Mouse (Mus musculus): ENCODE measurements around the gene B230307C23Rik. TPM values are rescaled to one million over a fixed set of nuclear protein-coding genes. Genes with fewer than 3 reads are reported as not detected.
"Not testable (repeated sequence)": the region's sequence is repeated elsewhere in the genome, so short reads cannot be mapped to it uniquely, and the experiment has no call there.

B230307C23Rik gene
- 10 to 100 TPM in 1 of 2 experiments, 1 to 10 TPM in 1; 8.1 to 13.2 TPM for total RNA-seq (2021)

- DNase-seq: peak; percentile 84
Measured at GRCm38 (mm10) chr16:97996616-97997382, at the start of gene B230307C23Rik. Gene B230307C23Rik, plus strand, starts transcription at chr16:97997315.

GRCm38 (mm10) chr16:97948836-97949235 lies 48.3 kb upstream of the B230307C23Rik start:
- no peak for DNase-seq

- DNase-seq: no peak
Measured at GRCm38 (mm10) chr16:97950061-97950460, 47.1 kb upstream of the B230307C23Rik start.

- no peak for DNase-seq
Measured at GRCm38 (mm10) chr16:97952371-97952770, 44.7 kb upstream of the B230307C23Rik start.

GRCm38 (mm10) chr16:97952801-97953200 lies 44.3 kb upstream of the B230307C23Rik start:
- no peak for DNase-seq

- no peak for DNase-seq
Measured at GRCm38 (mm10) chr16:97953300-97953699, 43.8 kb upstream of the B230307C23Rik start.

- no peak for DNase-seq
Measured at GRCm38 (mm10) chr16:97956011-97956410, 41.1 kb upstream of the B230307C23Rik start.

GRCm38 (mm10) chr16:97957626-97958025 lies 39.5 kb upstream of the B230307C23Rik start:
- peak; percentile 59 for DNase-seq

GRCm38 (mm10) chr16:97958401-97958973 lies 38.6 kb upstream of the B230307C23Rik start:
- DNase-seq: no peak

GRCm38 (mm10) chr16:97960348-97960747 lies 36.8 kb upstream of the B230307C23Rik start:
- no peak for DNase-seq

- DNase-seq: no peak
Measured at GRCm38 (mm10) chr16:97961381-97962150, 35.5 kb upstream of the B230307C23Rik start.

GRCm38 (mm10) chr16:97962151-97962948 lies 34.8 kb upstream of the B230307C23Rik start, which contains the start of the genes C2cd2 and Zbtb21:
Gene C2cd2, minus strand, starts transcription at chr16:97962598.
Gene Zbtb21, minus strand, starts transcription at chr16:97962622.
- peak; percentile 97 for DNase-seq

GRCm38 (mm10) chr16:97963956-97964540 lies 33.1 kb upstream of the B230307C23Rik start:
- DNase-seq: no peak

- no peak for DNase-seq
Measured at GRCm38 (mm10) chr16:97977277-97977676, 19.8 kb upstream of the B230307C23Rik start.

GRCm38 (mm10) chr16:97977722-97978121 lies 19.4 kb upstream of the B230307C23Rik start:
- no peak for DNase-seq

- no peak for DNase-seq
Measured at GRCm38 (mm10) chr16:97981362-97981761, 15.8 kb upstream of the B230307C23Rik start.

GRCm38 (mm10) chr16:97984589-97984988 lies 12.5 kb upstream of the B230307C23Rik start:
- no peak for DNase-seq

- DNase-seq: no peak
Measured at GRCm38 (mm10) chr16:97991517-97991916, 5.6 kb upstream of the B230307C23Rik start.

GRCm38 (mm10) chr16:97992477-97992876 lies 4.6 kb upstream of the B230307C23Rik start:
- DNase-seq: not testable (repeated sequence)

- peak; percentile 64 for DNase-seq
Measured at GRCm38 (mm10) chr16:97995849-97996615, 1.1 kb upstream of the B230307C23Rik start.

- not testable (repeated sequence) for DNase-seq
Measured at GRCm38 (mm10) chr16:97997383-97997731, 242 bp downstream of the B230307C23Rik start.
